Mouse (Mus musculus): ENCODE measurements around the gene Ccdc93.

Ccdc93 gene

GRCm38 (mm10) chr1:121511966-121512365 lies 81.1 kb downstream of the Ccdc93 start:
- no peak for DNase-seq (ENCODE audit: low read depth, low spot score)

GRCm38 (mm10) chr1:121518609-121519008 lies 87.8 kb downstream of the Ccdc93 start:
- DNase-seq (ENCODE audit: low read depth, low spot score) = no peak

GRCm38 (mm10) chr1:121527061-121527460 lies 96.2 kb downstream of the Ccdc93 start:
- DNase-seq (ENCODE audit: low read depth, low spot score) = no peak

GRCm38 (mm10) chr1:121527600-121528398 lies 97.0 kb downstream of the Ccdc93 start:
- DNase-seq (ENCODE audit: low read depth, low spot score) = no peak

GRCm38 (mm10) chr1:121528399-121528720 lies 97.5 kb downstream of the Ccdc93 start, which contains the start of gene Htr5b:
Gene Htr5b (minus strand): TSS chr1:121528465.
- DNase-seq (ENCODE audit: low read depth, low spot score) = no peak

- no peak for DNase-seq (ENCODE audit: low read depth, low spot score)
Measured at GRCm38 (mm10) chr1:121529286-121529685, 98.4 kb downstream of the Ccdc93 start.

GRCm38 (mm10) chr1:121531439-121531838 lies 100.6 kb downstream of the Ccdc93 start:
- no peak for DNase-seq (ENCODE audit: low read depth, low spot score)

GRCm38 (mm10) chr1:121540361-121540760 lies 109.5 kb downstream of the Ccdc93 start:
- DNase-seq (ENCODE audit: low read depth, low spot score) = no peak

GRCm38 (mm10) chr1:121546844-121547243 lies 116.0 kb downstream of the Ccdc93 start:
- DNase-seq (ENCODE audit: low read depth, low spot score) = no peak

GRCm38 (mm10) chr1:121548667-121549066 lies 117.8 kb downstream of the Ccdc93 start:
- DNase-seq (ENCODE audit: low read depth, low spot score) = no peak

- no peak for DNase-seq (ENCODE audit: low read depth, low spot score)
Measured at GRCm38 (mm10) chr1:121549456-121549855, 118.6 kb downstream of the Ccdc93 start.

- DNase-seq (ENCODE audit: low read depth, low spot score) = no peak
Measured at GRCm38 (mm10) chr1:121550801-121551456, 120.1 kb downstream of the Ccdc93 start.

GRCm38 (mm10) chr1:121551457-121551835 lies 120.6 kb downstream of the Ccdc93 start:
- no peak for DNase-seq (ENCODE audit: low read depth, low spot score)
